Mouse (Mus musculus) liver, embryonic 14 days (tissue): Measurements from ENCODE around the gene Pdk1. TPM values are rescaled to one million over a fixed set of nuclear protein-coding genes. Genes with fewer than 3 reads are reported as not detected.

Experiments used
- polyA plus RNA-seq: library from polyadenylated mRNA; depleted of rRNA; stranded (reverse); fragments of >200 nt; gene quantifications from 2 replicates; pipeline ENCODE4 v1.2.3, GENCODE M21; 2012; rRNA removed

The Pdk1 gene
- 16.4 and 18.3 TPM in 2 replicates for polyA plus RNA-seq

GRCm38 (mm10) chr2:71872801-71873443 lies at the start of gene Pdk1:
Gene Pdk1 (plus strand): TSS chr2:71873224.

Other genes starting within 250 kb of the Pdk1 start
- gene Itga6, start 127.6 kb upstream of the Pdk1 start, polyA plus RNA-seq = 5.6 and 6.1 TPM in 2 replicates
- 3.0 and 4.0 TPM in 2 replicates for gene Rapgef4, start 108.0 kb downstream of the Pdk1 start, polyA plus RNA-seq